Mouse (Mus musculus) MEL (cell line): ENCODE data around the gene Plcb3. TPM values are rescaled to one million over a fixed set of nuclear protein-coding genes. Genes with fewer than 3 reads are reported as not detected.

Source experiments
- DNase-seq: peaks from one replicate; pipeline ENCODE4 v3.0.0; 2011; ENCODE audit warnings: low read depth, low spot score
- H3K27ac ChIP-seq: 2 replicates; pipeline ENCODE4 v1.5.1; 2012; ENCODE audit warnings: low read depth, mild to moderate bottlenecking, control low read depth, low read length, moderate library complexity; ENCODE audit not compliant: control insufficient read depth
- H3K27me3 ChIP-seq, 2 experiments: fragments of 150-350 bp in 1 of 2; sonication (generic) in 1 of 2; 2 replicates each; pipeline ENCODE4 v1.6.1; 2012; ENCODE audit warnings: low read length in 2 of 2, mild to moderate bottlenecking in 2 of 2, improper control_type of control experiment in 1 of 2, moderate library complexity in 1 of 2; ENCODE audit not compliant: insufficient read depth in 2 of 2, control insufficient read depth in 1 of 2
- H3K36me3 ChIP-seq, 2 experiments: 2 replicates each; pipeline ENCODE4 v1.6.1; 2012 to 2014; ENCODE audit warnings: low read length in 2 of 2, improper control_type of control experiment in 1 of 2, inconsistent platforms in 1 of 2, mild to moderate bottlenecking in 1 of 2; ENCODE audit not compliant: insufficient read depth in 2 of 2, control insufficient read depth in 1 of 2
- H3K4me1 ChIP-seq, 2 experiments: fragments of 150-350 bp in 1 of 2; sonication (generic) in 1 of 2; 2 replicates each; pipeline ENCODE4 v1.6.1; 2012; ENCODE audit warnings: low read length in 2 of 2, improper control_type of control experiment in 1 of 2, mild to moderate bottlenecking in 1 of 2; ENCODE audit not compliant: insufficient read depth in 2 of 2, control insufficient read depth in 1 of 2
- H3K4me3 ChIP-seq, 2 experiments: fragments of 150-350 bp in 1 of 2; sonication (generic) in 1 of 2; 2 replicates each; pipeline ENCODE4 v1.5.1; 2012; ENCODE audit warnings: low read depth in 2 of 2, low read length in 2 of 2, mild to moderate bottlenecking in 2 of 2, moderate library complexity in 2 of 2, control low read depth in 1 of 2, improper control_type of control experiment in 1 of 2; ENCODE audit not compliant: control insufficient read depth in 1 of 2, insufficient read depth in 1 of 2
- H3K79me2 ChIP-seq: 2 replicates; pipeline ENCODE4 v1.6.1; 2012; ENCODE audit warnings: mild to moderate bottlenecking, low read length, moderate library complexity; ENCODE audit not compliant: control insufficient read depth, poor library complexity, insufficient read depth
- H3K9ac ChIP-seq: 2 replicates; pipeline ENCODE4 v1.6.1; 2012; ENCODE audit warnings: low read depth, mild to moderate bottlenecking, control low read depth, low read length, moderate library complexity; ENCODE audit not compliant: control insufficient read depth, poor library complexity, severe bottlenecking
- H3K9me3 ChIP-seq: fragments of 150-350 bp; sonication (generic); replicated peaks from 2 replicates; pipeline ENCODE4 v1.6.1; 2012; ENCODE audit warnings: mild to moderate bottlenecking, low read length, improper control_type of control experiment, moderate library complexity; ENCODE audit not compliant: insufficient read depth
- BHLHE40 ChIP-seq: IDR thresholded peaks from 2 replicates; pipeline ENCODE4 v1.6.1; 2012; ENCODE audit warnings: low read depth, mild to moderate bottlenecking, inconsistent platforms, low read length, improper control_type of control experiment, borderline replicate concordance
- CHD1 ChIP-seq: IDR thresholded peaks from 2 replicates; pipeline ENCODE4 v1.6.1; 2012; ENCODE audit warnings: low read depth, mild to moderate bottlenecking, inconsistent platforms, low read length, improper control_type of control experiment
- CHD2 ChIP-seq: IDR thresholded peaks from 2 replicates; pipeline ENCODE4 v1.6.1; 2011; ENCODE audit warnings: low read length, improper control_type of control experiment
- E2F4 ChIP-seq: IDR thresholded peaks from 2 replicates; pipeline ENCODE4 v1.6.1; 2011; ENCODE audit warnings: low read depth, low read length, improper control_type of control experiment, borderline replicate concordance
- ELF1 ChIP-seq: IDR thresholded peaks from 2 replicates; pipeline ENCODE4 v1.6.1; 2014; ENCODE audit warnings: low read depth, mild to moderate bottlenecking, inconsistent platforms, low read length, improper control_type of control experiment, moderate library complexity
- HCFC1 ChIP-seq: IDR thresholded peaks from 2 replicates; pipeline ENCODE4 v1.6.1; 2012; ENCODE audit warnings: low read depth, mild to moderate bottlenecking, inconsistent platforms, low read length, improper control_type of control experiment, moderate library complexity
- MAFK ChIP-seq: IDR thresholded peaks from 2 replicates; pipeline ENCODE4 v1.6.1; 2011; ENCODE audit warnings: low read depth, mild to moderate bottlenecking, low read length, improper control_type of control experiment, borderline replicate concordance
- MAX ChIP-seq: IDR thresholded peaks from 2 replicates; pipeline ENCODE4 v1.6.1; 2011; ENCODE audit warnings: low read length, improper control_type of control experiment
- MEF2A ChIP-seq: IDR thresholded peaks from 2 replicates; pipeline ENCODE4 v1.6.1; 2014; ENCODE audit warnings: low read depth, mild to moderate bottlenecking, inconsistent platforms, low read length, improper control_type of control experiment; ENCODE audit not compliant: poor library complexity, insufficient replicate concordance, severe bottlenecking; ENCODE audit errors: extremely low read depth
- MXI1 ChIP-seq: IDR thresholded peaks from 2 replicates; pipeline ENCODE4 v1.6.1; 2011; ENCODE audit warnings: mild to moderate bottlenecking, low read depth, low read length, improper control_type of control experiment
- NRF1 ChIP-seq: IDR thresholded peaks from 2 replicates; pipeline ENCODE4 v1.6.1; 2014; ENCODE audit warnings: low read depth, mild to moderate bottlenecking, inconsistent platforms, low read length, improper control_type of control experiment, moderate library complexity; ENCODE audit not compliant: poor library complexity, insufficient read depth, severe bottlenecking
- POLR2A ChIP-seq, 2 experiments: IDR thresholded peaks; 2 replicates each; pipeline ENCODE4 v1.6.1; 2011 to 2012; ENCODE audit warnings: low read length in 2 of 2, mild to moderate bottlenecking in 2 of 2, control low read depth in 1 of 2, improper control_type of control experiment in 1 of 2, low read depth in 1 of 2, moderate library complexity in 1 of 2; ENCODE audit not compliant: control insufficient read depth in 1 of 2, insufficient read depth in 1 of 2, poor library complexity in 1 of 2
- POLR2AphosphoS2 ChIP-seq: IDR thresholded peaks from 2 replicates; pipeline ENCODE4 v1.6.1; 2011; ENCODE audit warnings: low read length, improper control_type of control experiment
- RCOR1 ChIP-seq: IDR thresholded peaks from 2 replicates; pipeline ENCODE4 v1.6.1; 2012; ENCODE audit warnings: low read depth, mild to moderate bottlenecking, inconsistent platforms, low read length, improper control_type of control experiment
- SIN3A ChIP-seq: IDR thresholded peaks from 2 replicates; pipeline ENCODE4 v1.6.1; 2012; ENCODE audit warnings: low read length, improper control_type of control experiment, inconsistent platforms
- TCF12 ChIP-seq: IDR thresholded peaks from 2 replicates; pipeline ENCODE4 v1.6.1; 2014; ENCODE audit warnings: low read depth, mild to moderate bottlenecking, inconsistent platforms, low read length, improper control_type of control experiment, moderate library complexity
- USF1 ChIP-seq: IDR thresholded peaks from 2 replicates; pipeline ENCODE4 v1.6.1; 2014; ENCODE audit warnings: low read depth, mild to moderate bottlenecking, inconsistent platforms, low read length, improper control_type of control experiment, moderate library complexity
- ZNF384 ChIP-seq: IDR thresholded peaks from 2 replicates; pipeline ENCODE4 v1.6.1; 2012; ENCODE audit warnings: low read depth, mild to moderate bottlenecking, inconsistent platforms, low read length, improper control_type of control experiment
- polyA plus RNA-seq, 2 experiments: library from polyadenylated mRNA; stranded (reverse) in 1 of 2; unstranded in 1 of 2; fragments of >175 nt in 1 of 2; fragments of >200 nt in 1 of 2; gene quantifications; 2 replicates each; pipeline versions ENCODE4 v1.2.1 to v1.2.4; 2012; ENCODE audit warnings: low replicate concordance in 2 of 2, low read depth in 1 of 2; ENCODE audit not compliant: insufficient read length in 2 of 2, insufficient read depth in 1 of 2, missing spikeins in 1 of 2
- total RNA-seq: library from RNA; depleted of rRNA; stranded (reverse); fragments of 300-350 nt; gene quantifications from 2 replicates; pipeline ENCODE4 v1.2.3, GENCODE M21; 2012

The Plcb3 gene
- total and polyA plus RNA-seq, 3 experiments, result 12.6 to 30.8 TPM; not detected in 1

DNA sequence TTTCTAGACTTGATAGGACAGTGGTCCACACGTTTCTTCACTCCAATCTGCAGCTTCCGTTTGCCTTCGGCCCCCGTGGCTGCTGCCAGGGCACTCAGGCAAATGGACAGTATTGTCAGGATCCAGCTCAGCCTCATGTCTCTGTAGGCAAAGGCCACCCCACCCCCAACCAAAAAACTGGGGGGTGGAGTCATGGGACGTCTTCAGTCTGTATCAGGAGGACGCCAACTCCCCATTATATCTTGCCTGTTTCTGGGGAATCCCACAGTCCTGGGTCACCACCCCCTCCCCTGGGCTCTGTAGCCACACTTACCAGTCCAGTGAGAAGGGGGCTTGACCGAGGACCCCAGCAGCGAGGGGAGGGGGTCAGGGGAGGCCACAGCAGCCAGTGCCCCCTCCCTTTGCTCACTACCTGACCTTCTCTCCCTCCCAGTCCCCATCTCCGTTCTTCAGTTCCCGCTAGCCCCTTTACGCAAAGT lies 2.8 kb upstream of the Plcb3 start:
- no peaks in the 10 kb centered on the region for H3K27me3 ChIP-seq
- peak; percentile 80 for DNase-seq
- peaks cover 0 to 19% of the 10 kb centered on the region in 2 experiments; a peak in 2 of 4 replicates for H3K4me1 ChIP-seq
- TF ChIP-seq SIN3A (peak; percentile 72), USF1 (no peak), NRF1 (no peak), BHLHE40 (no peak), ELF1 (no peak), RCOR1 (no peak), POLR2AphosphoS2 (peak; percentile 65), MAX (no peak), POLR2A (IDR thresholded peaks at IDR 0.05; ENCODE audit: control insufficient read depth in 1 of 2, insufficient read depth in 1 of 2, low read depth in 1 of 2, low read length in 2 of 2, poor library complexity in 1 of 2) (peak in 1 of 2 experiments; percentile 44; a peak in 1 of 4 replicates), TCF12 (no peak), HCFC1 (no peak)
- peak overlapping the region; percentile 9 to 60 for H3K4me3 ChIP-seq
- H3K36me3 ChIP-seq, result peaks cover 0 to 23% of the 10 kb centered on the region in 2 experiments; a peak in 2 of 4 replicates
- peak overlapping the region; percentile 67 for H3K9ac ChIP-seq
- peak overlapping the region; percentile 57 for H3K27ac ChIP-seq
- H3K9me3 ChIP-seq, result no peaks in the 10 kb centered on the region
- H3K79me2 ChIP-seq, result peaks cover 39% of the 10 kb centered on the region

DNA sequence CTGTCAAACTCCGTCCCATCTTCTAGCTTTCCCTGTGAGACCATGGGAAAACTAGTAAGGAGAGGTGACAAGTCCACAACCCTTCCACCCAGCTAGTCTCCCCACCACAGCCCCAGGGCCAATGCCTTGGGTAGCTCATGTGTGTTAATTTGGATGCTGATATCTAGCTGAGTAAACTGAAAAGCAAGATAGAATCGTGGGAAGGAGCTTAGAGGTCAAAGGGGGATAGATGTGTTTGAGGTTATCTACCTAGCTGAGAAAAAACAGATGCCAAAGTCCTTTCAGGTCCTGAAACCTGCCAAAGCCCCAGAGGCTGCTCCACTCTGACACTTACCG lies 2.3 kb upstream of the Plcb3 start:
- H3K9me3 ChIP-seq, result no peaks in the 10 kb centered on the region
- peak overlapping the region; percentile 9 to 60 for H3K4me3 ChIP-seq
- H3K27me3 ChIP-seq, result no peaks in the 10 kb centered on the region
- H3K27ac ChIP-seq, result peak overlapping the region; percentile 57
- H3K79me2 ChIP-seq, result peaks cover 39% of the 10 kb centered on the region
- peaks cover 0 to 23% of the 10 kb centered on the region in 2 experiments; a peak in 2 of 4 replicates for H3K36me3 ChIP-seq
- no peak for DNase-seq
- peak; percentile 65 for TF ChIP-seq POLR2AphosphoS2
- no peak for TF ChIP-seq USF1
- no peak for TF ChIP-seq MAFK
- TF ChIP-seq NRF1, result no peak
- TF ChIP-seq CHD1, result no peak
- no peak for TF ChIP-seq MEF2A
- no peak for TF ChIP-seq CHD2
- 0 out of 2 replicates have a peak, but pooled peaks have one; percentile 18 for TF ChIP-seq MXI1
- TF ChIP-seq HCFC1, result no peak
- TF ChIP-seq E2F4, result no peak
- TF ChIP-seq ZNF384, result no peak
- TF ChIP-seq ELF1, result no peak
- H3K4me1 ChIP-seq, result peaks cover 0 to 19% of the 10 kb centered on the region in 2 experiments; a peak in 2 of 4 replicates
- peak overlapping the region; percentile 67 for H3K9ac ChIP-seq
